Mouse (Mus musculus) heart, adult 2 months (tissue): Measurements from ENCODE around the gene 4930550C14Rik.

Experiments
- CTCF ChIP-seq: fragments of 200-600 bp; IDR thresholded peaks from 2 replicates; pipeline ENCODE4 v1.8.1; 2022; ENCODE audit warnings: antibody characterized with exemption, mild to moderate bottlenecking, moderate library complexity
- POLR2A ChIP-seq: fragments of 200-500 bp; IDR thresholded peaks from 2 replicates; pipeline ENCODE4 v1.6.1; 2011; ENCODE audit warnings: mild to moderate bottlenecking, low read depth, low read length, control low read depth; ENCODE audit not compliant: insufficient read depth

DNA sequence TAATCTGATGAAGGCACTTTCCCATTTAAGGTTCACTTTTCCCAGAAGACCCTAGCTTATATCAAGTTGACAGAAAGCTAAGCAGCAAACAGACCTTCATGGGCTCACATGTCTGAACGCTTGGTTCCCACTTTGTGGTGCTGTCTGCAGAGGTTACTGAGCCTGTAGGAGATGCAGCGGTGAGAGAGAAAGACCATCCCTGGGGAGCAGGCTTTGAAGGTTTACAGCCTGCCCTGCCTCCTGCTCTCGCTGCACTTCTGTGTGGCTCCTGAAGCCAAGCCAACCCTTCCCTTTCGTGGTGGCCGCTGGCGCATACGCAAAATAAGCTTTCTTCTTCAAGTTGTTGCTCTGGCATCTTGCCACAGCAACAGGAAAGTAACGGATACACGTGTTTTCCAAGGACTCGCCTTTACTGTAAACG is at the start of gene 4930550C14Rik:
- TF ChIP-seq CTCF (no peak), POLR2A (no peak)
